Mouse (Mus musculus) liver, embryonic 11.5 days (tissue): Measurements from ENCODE around the gene Aoc2. TPM values are rescaled to one million over a fixed set of nuclear protein-coding genes. Genes with fewer than 3 reads are reported as not detected.

Experiments used
- ATAC-seq: fragments of 200-750 bp; cut with Nextera tagmentation; replicated peaks from 2 replicates; pipeline ENCODE4 v1.8.0; 2017; ENCODE audit warnings: moderate number of reproducible peaks, mild to moderate bottlenecking, moderate TSS enrichment, moderate library complexity; ENCODE audit not compliant: low FRiP score
- DNase-seq: peaks from one replicate; pipeline ENCODE4 v3.0.0-alpha.2; 2017; ENCODE audit warnings: low spot score
- H3K27ac ChIP-seq: fragments of 300-500 bp; sonication (generic); 2 replicates; pipeline ENCODE4 v1.5.1; 2014; ENCODE audit warnings: mild to moderate bottlenecking, low read depth, low read length, control low read depth
- H3K27me3 ChIP-seq: fragments of 300-500 bp; sonication (generic); replicated peaks from 2 replicates; pipeline ENCODE4 v1.6.1; 2014; ENCODE audit warnings: low read length, mixed read lengths; ENCODE audit not compliant: control insufficient read depth, insufficient read depth
- H3K36me3 ChIP-seq: fragments of 300-500 bp; sonication (generic); 2 replicates; pipeline ENCODE4 v1.6.1; 2014; ENCODE audit warnings: mild to moderate bottlenecking, low read length, moderate library complexity, mixed read lengths; ENCODE audit not compliant: control insufficient read depth, insufficient read depth
- H3K4me1 ChIP-seq: fragments of 300-500 bp; sonication (generic); replicated peaks from 2 replicates; pipeline ENCODE4 v1.6.1; 2014; ENCODE audit warnings: low read length, mixed read lengths; ENCODE audit not compliant: control insufficient read depth, insufficient read depth
- H3K4me2 ChIP-seq: fragments of 300-500 bp; sonication (generic); 2 replicates; pipeline ENCODE4 v1.6.1; 2014; ENCODE audit warnings: mild to moderate bottlenecking, control low read depth, moderate library complexity
- H3K4me3 ChIP-seq: fragments of 300-500 bp; sonication (generic); 2 replicates; pipeline ENCODE4 v1.5.1; 2014; ENCODE audit warnings: low read depth, low read length, control low read depth
- H3K9ac ChIP-seq: fragments of 300-500 bp; sonication (generic); 2 replicates; pipeline ENCODE4 v1.6.1; 2014; ENCODE audit warnings: low read depth, low read length, control low read depth
- H3K9me3 ChIP-seq: fragments of 300-500 bp; sonication (generic); 2 replicates; pipeline ENCODE4 v1.6.1; 2016; ENCODE audit warnings: low read length, inconsistent platforms, mixed read lengths; ENCODE audit not compliant: control insufficient read depth
- WGBS: fragments of 180-500 bp; shearing (Covaris S2); extraction: QIAGEN DNeasy Blood & Tissue Kit; methylation state at CpG from one replicate; pipeline ENCODE4 v1.1.7; 2014; 5-methylcytosine and 5-hydroxymethylcytosine counted together
- polyA plus RNA-seq: library from polyadenylated mRNA; unstranded; fragments of >200 nt; fragmentation: Nextera tagmentation; extraction: Ambion mirVana; gene quantifications from 2 replicates; pipeline ENCODE4 v1.2.1, GENCODE M21; 2014

Gene Aoc2
- polyA plus RNA-seq, 1 experiment from 2014 or later, result 2.9 TPM

GRCm38 (mm10) chr11:101355916-101356315 lies 31.1 kb downstream of the Aoc2 start:
- Histone ChIP-seq H3K9me3 (no peaks in the 10 kb centered on the region), H3K27me3 (no peaks in the 10 kb centered on the region; the same call in 1 of the 2 replicates), H3K4me1 (peaks cover 3% of the 10 kb centered on the region; the same call in 1 of the 2 replicates), H3K9ac (no peak overlapping the region), H3K27ac (no peak overlapping the region), H3K4me2 (no peak overlapping the region), H3K4me3 (no peak overlapping the region), H3K36me3 (no peaks in the 10 kb centered on the region)
- no peak for DNase-seq
- no peak for ATAC-seq
- WGBS, result 81% methylated on average over 2 of the region's 2 CpGs

- no peaks in the 10 kb centered on the region for H3K9me3 ChIP-seq
- peaks cover 3% of the 10 kb centered on the region; the same call in 1 of the 2 replicates for H3K4me1 ChIP-seq
- H3K27me3 ChIP-seq, result no peaks in the 10 kb centered on the region; the same call in 1 of the 2 replicates
- DNase-seq (no peak), ATAC-seq (no peak)
- no peak overlapping the region for H3K4me3 ChIP-seq
- H3K9ac ChIP-seq, result no peak overlapping the region
- H3K27ac ChIP-seq, result no peak overlapping the region
- H3K4me2 ChIP-seq, result no peak overlapping the region
- H3K36me3 ChIP-seq, result no peaks in the 10 kb centered on the region
- 61% methylated on average over 3 of the region's 3 CpGs for WGBS
Observed at GRCm38 (mm10) chr11:101357505-101358182, 32.8 kb downstream of the Aoc2 start.

GRCm38 (mm10) chr11:101359776-101360175 lies 34.9 kb downstream of the Aoc2 start:
- H3K9ac ChIP-seq, result no peak overlapping the region
- WGBS, result 71% methylated on average over 9 of the region's 9 CpGs
- H3K4me3 ChIP-seq, result no peak overlapping the region
- no peak for ATAC-seq
- H3K4me2 ChIP-seq, result no peak overlapping the region
- no peaks in the 10 kb centered on the region for H3K27me3 ChIP-seq
- H3K27ac ChIP-seq, result peak overlapping the region; percentile 55; the same call in 1 of the 2 replicates
- H3K36me3 ChIP-seq, result no peaks in the 10 kb centered on the region
- DNase-seq, result no peak
- no peaks in the 10 kb centered on the region for H3K9me3 ChIP-seq
- H3K4me1 ChIP-seq, result peaks cover 4% of the 10 kb centered on the region

DNA sequence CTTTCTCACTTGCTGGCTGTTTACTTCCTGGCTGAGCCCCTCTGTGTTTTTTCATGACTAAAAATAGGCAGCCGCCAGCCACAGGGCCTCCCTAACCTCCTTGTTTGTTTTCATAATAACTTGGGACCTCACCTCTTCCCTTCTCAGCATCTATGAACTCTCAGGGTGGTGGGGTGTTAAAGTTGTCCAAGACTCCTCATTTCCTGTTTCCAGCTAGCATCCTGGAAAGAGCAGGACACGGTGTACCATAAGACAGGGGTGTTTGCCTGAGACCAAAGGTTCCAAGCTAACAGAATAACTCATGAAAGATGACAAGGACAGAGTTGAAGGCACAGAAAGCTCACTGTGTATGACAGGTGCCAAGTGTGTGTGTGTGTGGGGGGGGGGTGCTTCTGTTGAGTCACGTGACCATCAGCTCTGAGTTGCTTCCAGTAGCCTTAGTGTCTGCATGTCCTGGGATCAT lies 35.8 kb downstream of the Aoc2 start:
- 0 out of 2 replicates have a peak overlapping the region, but pooled peaks have one; percentile 55 for H3K27ac ChIP-seq
- ATAC-seq (no peak), DNase-seq (no peak)
- H3K9ac ChIP-seq, result no peak overlapping the region
- H3K4me2 ChIP-seq, result no peak overlapping the region
- no peaks in the 10 kb centered on the region for H3K9me3 ChIP-seq
- H3K36me3 ChIP-seq, result no peaks in the 10 kb centered on the region
- no peaks in the 10 kb centered on the region for H3K27me3 ChIP-seq
- 52% methylated on average over 3 of the region's 3 CpGs for WGBS
- H3K4me3 ChIP-seq, result no peak overlapping the region
- peaks cover 4% of the 10 kb centered on the region for H3K4me1 ChIP-seq

- no peak overlapping the region for H3K9ac ChIP-seq
- no peak for DNase-seq
- ATAC-seq, result peak; percentile 68
- H3K9me3 ChIP-seq, result no peaks in the 10 kb centered on the region
- 10% methylated on average over 5 of the region's 5 CpGs for WGBS
- no peaks in the 10 kb centered on the region for H3K27me3 ChIP-seq
- H3K4me2 ChIP-seq, result no peak overlapping the region
- peaks cover 4% of the 10 kb centered on the region; the same call in 1 of the 2 replicates for H3K4me1 ChIP-seq
- no peak overlapping the region for H3K27ac ChIP-seq
- H3K4me3 ChIP-seq, result no peak overlapping the region
- H3K36me3 ChIP-seq, result no peaks in the 10 kb centered on the region
Observed at GRCm38 (mm10) chr11:101364531-101364931, 39.7 kb downstream of the Aoc2 start.

- Histone ChIP-seq H3K27ac (no peak within 1 kb of the TSS), H3K9me3 (no peaks in the 10 kb centered on the region), H3K36me3 (no peaks in the 10 kb centered on the region), H3K27me3 (no peaks in the 10 kb centered on the region), H3K4me3 (no peak within 1 kb of the TSS), H3K4me2 (no peak within 1 kb of the TSS), H3K9ac (no peak within 1 kb of the TSS), H3K4me1 (peaks cover 4% of the 10 kb centered on the region; the same call in 1 of the 2 replicates)
- ATAC-seq, result no peak
- WGBS, result 81% methylated on average over 8 of the region's 8 CpGs
- no peak for DNase-seq
Observed at GRCm38 (mm10) chr11:101367326-101367935, 42.6 kb downstream of the Aoc2 start, which contains the start of gene G6pc. Gene G6pc (plus strand): TSS chr11:101367561.

DNA sequence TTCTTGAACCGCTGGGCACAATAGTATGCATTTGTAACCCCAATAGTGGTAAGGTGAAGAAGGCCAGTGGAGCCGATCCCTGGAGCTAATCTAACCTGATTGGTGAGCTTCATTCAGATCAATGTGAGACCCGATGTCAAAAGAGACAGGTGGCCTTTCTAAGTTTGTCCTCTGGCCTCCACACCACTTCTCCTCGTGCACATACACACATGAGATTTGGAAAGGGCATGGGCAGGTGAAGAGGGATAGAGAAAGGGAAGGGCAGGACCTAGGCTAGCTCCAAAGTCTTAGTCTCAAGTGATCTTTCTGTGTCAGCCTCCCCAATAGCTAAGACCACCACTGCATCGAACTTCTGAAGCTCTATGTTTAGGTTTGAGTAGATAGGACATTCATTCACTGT lies 45.3 kb downstream of the Aoc2 start:
- Histone ChIP-seq H3K36me3 (no peaks in the 10 kb centered on the region), H3K9me3 (no peaks in the 10 kb centered on the region), H3K4me3 (no peak overlapping the region), H3K9ac (no peak overlapping the region), H3K27me3 (no peaks in the 10 kb centered on the region), H3K27ac (no peak overlapping the region), H3K4me1 (no peaks in the 10 kb centered on the region), H3K4me2 (no peak overlapping the region)
- ATAC-seq (no peak), DNase-seq (no peak)
- 68% methylated on average over 5 of the region's 5 CpGs for WGBS

GRCm38 (mm10) chr11:101374421-101374938 lies 49.6 kb downstream of the Aoc2 start:
- no peaks in the 10 kb centered on the region for H3K9me3 ChIP-seq
- H3K36me3 ChIP-seq, result no peaks in the 10 kb centered on the region
- no peaks in the 10 kb centered on the region for H3K4me1 ChIP-seq
- no peak for DNase-seq
- WGBS, result 59% methylated on average over 7 of the region's 7 CpGs
- no peak for ATAC-seq
- no peak overlapping the region for H3K4me3 ChIP-seq
- no peak overlapping the region for H3K27ac ChIP-seq
- H3K4me2 ChIP-seq, result no peak overlapping the region
- H3K9ac ChIP-seq, result no peak overlapping the region
- peaks cover 3% of the 10 kb centered on the region; the same call in 1 of the 2 replicates for H3K27me3 ChIP-seq
